Mouse (Mus musculus): Measurements from ENCODE around the gene Nfkbib. TPM values are rescaled to one million over a fixed set of nuclear protein-coding genes. Genes with fewer than 3 reads are reported as not detected.

Nfkbib gene
- total and polyA plus RNA-seq, 3 experiments: 30.5 to 101 (median 59.3) TPM

DNA sequence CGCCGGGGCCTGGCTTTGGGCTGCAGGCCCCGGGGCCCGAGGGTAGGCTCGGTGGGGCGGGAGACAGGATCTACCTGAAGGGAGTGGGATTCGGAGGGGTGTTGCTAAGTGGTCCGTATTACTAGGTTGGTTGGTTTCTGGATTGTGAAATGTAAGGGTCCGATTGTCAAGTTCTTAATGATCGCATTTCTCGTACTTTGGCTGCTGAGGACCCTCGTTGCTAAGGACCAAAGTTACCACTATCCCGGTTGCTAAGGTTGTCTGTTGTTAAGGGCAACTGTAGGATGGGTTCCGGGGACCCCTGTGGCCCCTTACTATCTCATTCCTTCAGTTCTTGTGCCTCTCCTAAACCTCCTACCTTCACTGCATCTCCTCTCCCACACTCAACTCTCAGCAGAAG, 402 bp downstream of the Nfkbib start:
- peaks cover 34% of the 10 kb centered on the region for H3K79me2 ChIP-seq (replicated peaks; ENCODE audit: control insufficient read depth, extremely low read depth, insufficient read depth, poor library complexity, severe bottlenecking)
- peak overlapping the region; percentile 72 to 88 (median 81) for H3K4me3 ChIP-seq (replicated peaks in 1 of 3; ENCODE audit: low read depth in 2 of 3, low read length in 2 of 3, poor library complexity in 1 of 3)
- no peak overlapping the region for H3K27ac ChIP-seq (ENCODE audit: insufficient read depth, low read depth)
- dilution Hi-C loops (cut with MboI; ENCODE audit: extremely low pct_ligation_motif_present, extremely low pct_unique_long_range_greater_than_20kb, low sequenced_read_pairs) (no loop called here), in situ Hi-C loops (cut with MboI; ENCODE audit: low pct_ligation_motif_present, low pct_unique_long_range_greater_than_20kb, low sequenced_read_pairs) (no loop called here)
- H3K9me3 ChIP-seq (replicated peaks; ENCODE audit: low read length): no peaks in the 10 kb centered on the region
- H3K4me2 ChIP-seq (ENCODE audit: insufficient read depth, low read depth, poor library complexity, severe bottlenecking): peak overlapping the region; percentile 83
- H3K36me3 ChIP-seq (replicated peaks in 1 of 2; ENCODE audit: control insufficient read depth in 1 of 2, insufficient read depth in 1 of 2, low read length in 1 of 2): peaks cover 13 to 38% of the 10 kb centered on the region in 2 experiments
- peak overlapping the region; percentile 84 for H3K9ac ChIP-seq (ENCODE audit: insufficient read depth, low read depth)
- no peak for TF ChIP-seq MYC (IDR thresholded peaks at IDR 0.05; ENCODE audit: low read depth, low read length)
- TF ChIP-seq GABPA (IDR thresholded peaks at IDR 0.05; ENCODE audit: insufficient replicate concordance, low read depth, low read length): no peak
- no peak for TF ChIP-seq TBP (conservative IDR thresholded peaks at IDR 0.05; ENCODE audit: low read depth, low read length)
- no peak for TF ChIP-seq ZKSCAN1 (IDR thresholded peaks at IDR 0.05; ENCODE audit: borderline replicate concordance, low read depth, low read length)
- TF ChIP-seq MAZ (IDR thresholded peaks at IDR 0.05; ENCODE audit: low read depth, low read length): no peak
- DNase-seq (ENCODE audit: extremely low read depth): no peak
- H3K4me1 ChIP-seq (ENCODE audit: control insufficient read depth in 1 of 2, insufficient read depth in 2 of 2): peaks cover 14 to 40% of the 10 kb centered on the region in 2 experiments
- no peaks in the 10 kb centered on the region for H3K27me3 ChIP-seq (replicated peaks)

- H3K4me1 ChIP-seq (ENCODE audit: control insufficient read depth in 1 of 2, insufficient read depth in 2 of 2): peaks cover 14 to 40% of the 10 kb centered on the region in 2 experiments
- dilution Hi-C loops (cut with MboI; ENCODE audit: extremely low pct_ligation_motif_present, extremely low pct_unique_long_range_greater_than_20kb, low sequenced_read_pairs): no loop called here
- TF ChIP-seq POLR2A (IDR thresholded peaks at IDR 0.05; ENCODE audit: low read depth, low read length): peak; percentile 83
- no peak for TF ChIP-seq ZKSCAN1 (IDR thresholded peaks at IDR 0.05; ENCODE audit: borderline replicate concordance, low read depth, low read length)
- no peak; the same call in 1 of the 2 replicates for TF ChIP-seq POLR2AphosphoS2 (IDR thresholded peaks at IDR 0.05; ENCODE audit: low read depth, low read length)
- TF ChIP-seq NRF1 (IDR thresholded peaks at IDR 0.05; ENCODE audit: low read depth, low read length): peak; percentile 74
- TF ChIP-seq BHLHE40 (IDR thresholded peaks at IDR 0.05; ENCODE audit: low read depth, low read length): peak; percentile 79
- no peak for TF ChIP-seq EP300 (IDR thresholded peaks at IDR 0.05; ENCODE audit: low read length)
- TF ChIP-seq ZNF384 (IDR thresholded peaks at IDR 0.05; ENCODE audit: low read depth, low read length): no peak
- no peak; the same call in 1 of the 2 replicates for TF ChIP-seq ZMIZ1 (IDR thresholded peaks at IDR 0.05; ENCODE audit: low read depth, low read length)
- TF ChIP-seq MAFK (IDR thresholded peaks at IDR 0.05; ENCODE audit: insufficient replicate concordance, low read length): no peak
- TF ChIP-seq MEF2A (IDR thresholded peaks at IDR 0.05; ENCODE audit: borderline replicate concordance, low read depth, low read length): peak; percentile 44; the same call in 1 of the 2 replicates
- TF ChIP-seq SIN3A (IDR thresholded peaks at IDR 0.05; ENCODE audit: low read length): peak; percentile 97
- peak; percentile 92 for TF ChIP-seq CHD2 (IDR thresholded peaks at IDR 0.05; ENCODE audit: low read length)
- no peak for TF ChIP-seq SMC3 (IDR thresholded peaks at IDR 0.05; ENCODE audit: low read depth, low read length)
- TF ChIP-seq MAX (IDR thresholded peaks at IDR 0.05; ENCODE audit: low read length): peak; percentile 75
- TF ChIP-seq E2F4 (IDR thresholded peaks at IDR 0.05; ENCODE audit: insufficient replicate concordance, low read depth, low read length): no peak
- 0 out of 2 replicates have a peak, but pooled peaks have one; percentile 28 for TF ChIP-seq RCOR1 (conservative IDR thresholded peaks at IDR 0.05; ENCODE audit: low read depth, low read length)
- TF ChIP-seq NELFE (IDR thresholded peaks at IDR 0.05; ENCODE audit: low read depth, low read length): peak; percentile 65; the same call in 1 of the 2 replicates
- TF ChIP-seq TCF12 (IDR thresholded peaks at IDR 0.05; ENCODE audit: low read depth, low read length): peak; percentile 65; the same call in 1 of the 2 replicates
- TF ChIP-seq JUND (conservative IDR thresholded peaks at IDR 0.05; ENCODE audit: low read depth, low read length): no peak
- TF ChIP-seq ELF1 (IDR thresholded peaks at IDR 0.05; ENCODE audit: low read depth, low read length): peak; percentile 94
- peak; percentile 93 for TF ChIP-seq MXI1 (IDR thresholded peaks at IDR 0.05; ENCODE audit: low read depth, low read length)
- 0 out of 2 replicates have a peak, but pooled peaks have one; percentile 22 for TF ChIP-seq ETS1 (conservative IDR thresholded peaks at IDR 0.05; ENCODE audit: low read depth, low read length)
- TF ChIP-seq IRF4 (IDR thresholded peaks at IDR 0.05; ENCODE audit: low read depth, low read length): peak; percentile 48; the same call in 1 of the 2 replicates
- no peak; the same call in 1 of the 2 replicates for TF ChIP-seq USF2 (conservative IDR thresholded peaks at IDR 0.05; ENCODE audit: low read depth, low read length)
- peak; percentile 97 for TF ChIP-seq HCFC1 (IDR thresholded peaks at IDR 0.05; ENCODE audit: low read depth, low read length)
- TF ChIP-seq RAD21 (IDR thresholded peaks at IDR 0.05; ENCODE audit: low read depth, low read length): no peak
- TF ChIP-seq MAZ (IDR thresholded peaks at IDR 0.05; ENCODE audit: low read depth, low read length): peak; percentile 68; the same call in 1 of the 2 replicates
- TF ChIP-seq UBTF (IDR thresholded peaks at IDR 0.05; ENCODE audit: low read depth, low read length): no peak
Measured at GRCm38 (mm10) chr7:28766173-28766879, 986 bp downstream of the Nfkbib start, which contains the start of gene Sirt2. TSS of gene Sirt2 (plus strand) at chr7:28766735.

More at GRCm38 (mm10) chr7:28766173-28766879, 986 bp downstream of the Nfkbib start, which contains the start of gene Sirt2:
- Histone ChIP-seq H3K36me3 (replicated peaks in 1 of 2; ENCODE audit: control insufficient read depth in 1 of 2, insufficient read depth in 1 of 2, low read length in 1 of 2) (peaks cover 19 to 38% of the 10 kb centered on the region in 2 experiments), H3K4me2 (ENCODE audit: insufficient read depth, low read depth, poor library complexity, severe bottlenecking) (peak within 1 kb of the TSS; percentile 83), H3K27me3 (replicated peaks) (no peaks in the 10 kb centered on the region), H3K4me3 (replicated peaks in 1 of 3; ENCODE audit: low read depth in 2 of 3, low read length in 2 of 3, poor library complexity in 1 of 3) (peak within 1 kb of the TSS; percentile 81 to 88 (median 86)), H3K79me2 (replicated peaks; ENCODE audit: control insufficient read depth, extremely low read depth, insufficient read depth, poor library complexity, severe bottlenecking) (peaks cover 34% of the 10 kb centered on the region), H3K9ac (ENCODE audit: insufficient read depth, low read depth) (peak within 1 kb of the TSS; percentile 84), H3K27ac (ENCODE audit: insufficient read depth, low read depth) (no peak within 1 kb of the TSS; the same call in 1 of the 2 replicates), H3K9me3 (replicated peaks; ENCODE audit: low read length) (no peaks in the 10 kb centered on the region)
- DNase-seq (ENCODE audit: extremely low read depth): peak; percentile 100
- in situ Hi-C loops (cut with MboI; ENCODE audit: low pct_ligation_motif_present, low pct_unique_long_range_greater_than_20kb, low sequenced_read_pairs): no loop called here
